Mouse (Mus musculus): ENCODE measurements around the gene Gm42878.

Gene Gm42878

DNA sequence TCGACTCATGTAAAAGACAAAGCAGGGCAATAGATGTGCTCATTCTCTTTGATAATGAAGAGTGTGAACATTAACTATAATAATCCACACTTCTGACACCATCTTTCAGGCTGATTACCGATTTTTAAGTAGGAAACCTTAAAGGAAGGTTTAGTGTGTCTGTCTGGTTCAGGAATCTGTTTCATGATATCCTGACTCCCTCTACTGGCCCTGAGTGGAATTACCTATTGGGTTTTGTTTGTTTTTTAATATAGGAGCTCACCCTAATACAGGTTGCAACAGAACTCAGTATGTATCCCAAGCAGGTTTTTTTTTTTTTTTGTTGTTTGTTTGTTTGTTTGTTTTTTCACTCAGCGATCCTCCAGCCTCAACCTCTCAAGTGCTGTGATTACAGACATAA, 67.6 kb downstream of the Gm42878 start:
- DNase-seq, result peak; percentile 80

DNA sequence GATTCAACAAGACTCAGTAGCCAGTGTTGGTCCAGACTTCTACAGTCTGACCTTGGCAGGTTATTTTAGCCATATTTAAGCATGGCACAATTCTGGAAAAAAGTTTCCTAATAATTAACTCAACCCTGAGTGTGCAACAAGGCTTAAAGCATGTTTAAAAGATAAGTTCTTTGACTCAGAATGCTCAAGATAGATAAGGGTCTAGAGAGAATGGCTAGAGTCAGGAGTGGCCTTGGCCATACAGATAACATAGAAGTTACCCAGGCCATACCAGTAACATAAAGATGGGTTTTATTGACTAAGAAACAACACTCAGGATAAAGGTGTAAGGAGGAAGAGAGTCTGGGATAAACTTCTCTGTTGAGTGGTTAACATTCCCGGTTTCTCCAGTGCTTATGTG, 69.2 kb downstream of the Gm42878 start:
- no peak for DNase-seq

DNA sequence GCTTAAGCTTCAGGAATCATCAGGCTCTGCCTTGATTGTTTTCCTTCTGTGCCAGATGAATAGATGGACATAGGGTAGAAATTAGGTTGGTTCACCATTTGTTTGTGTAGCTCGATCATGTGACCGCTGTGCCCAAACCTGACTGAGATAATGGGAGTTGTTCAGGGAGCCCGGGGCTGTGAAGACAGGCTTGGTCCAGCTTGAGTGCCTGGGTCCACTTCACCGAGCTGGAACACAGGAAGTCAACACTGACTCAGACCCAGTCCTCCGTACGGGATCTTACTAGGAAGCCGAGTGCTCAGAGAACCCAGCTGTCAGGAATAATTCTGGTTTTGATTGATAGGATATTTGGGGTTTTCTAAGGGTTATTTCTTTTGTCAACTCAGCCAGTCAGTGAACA, 70.7 kb downstream of the Gm42878 start:
- peak; percentile 40 for DNase-seq

DNA sequence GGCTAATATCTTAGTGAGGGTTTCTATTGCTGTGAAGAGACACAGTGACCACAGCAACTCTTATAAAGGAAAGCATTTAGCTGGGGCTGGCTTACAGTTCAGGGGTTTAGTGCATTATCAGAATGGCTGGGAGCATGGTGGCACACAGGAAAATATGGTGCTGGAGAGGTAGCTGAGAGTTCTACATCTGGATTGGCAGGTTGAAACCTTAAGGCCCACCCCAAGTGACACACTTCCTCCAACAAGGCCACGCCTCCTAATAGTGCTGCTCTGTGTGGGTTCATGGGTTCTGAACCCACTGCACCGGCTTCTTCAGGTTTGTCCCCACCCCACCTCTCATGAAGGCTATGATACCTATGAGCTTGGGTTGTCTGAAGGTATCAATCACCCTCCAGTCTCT, 72.9 kb downstream of the Gm42878 start:
- no peak for DNase-seq

DNA sequence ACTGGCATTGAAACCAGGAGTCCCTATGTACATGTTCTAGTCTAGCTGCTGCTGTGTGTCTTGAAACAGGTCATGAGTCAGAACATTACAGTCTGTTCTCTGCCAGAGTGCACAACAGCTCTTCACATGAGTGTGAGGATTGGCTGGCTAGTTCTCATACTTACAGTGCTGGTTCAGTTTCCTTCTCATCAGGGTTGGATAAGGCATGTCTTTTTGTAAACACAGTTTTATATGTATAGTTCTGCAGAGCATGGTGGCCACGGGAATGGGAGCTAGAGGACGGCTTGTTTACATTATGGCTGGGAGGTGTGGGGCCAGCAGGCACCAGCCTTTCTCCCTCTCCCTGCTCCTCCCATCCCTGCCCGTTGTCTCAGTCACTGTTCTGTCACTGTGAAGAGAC, 75.7 kb downstream of the Gm42878 start:
- DNase-seq, result no peak

Data from kidney, adult 9 months (tissue).